Comparison of ENCODE assay signal across 24 mouse cellular contexts in the genomic region with DNA sequence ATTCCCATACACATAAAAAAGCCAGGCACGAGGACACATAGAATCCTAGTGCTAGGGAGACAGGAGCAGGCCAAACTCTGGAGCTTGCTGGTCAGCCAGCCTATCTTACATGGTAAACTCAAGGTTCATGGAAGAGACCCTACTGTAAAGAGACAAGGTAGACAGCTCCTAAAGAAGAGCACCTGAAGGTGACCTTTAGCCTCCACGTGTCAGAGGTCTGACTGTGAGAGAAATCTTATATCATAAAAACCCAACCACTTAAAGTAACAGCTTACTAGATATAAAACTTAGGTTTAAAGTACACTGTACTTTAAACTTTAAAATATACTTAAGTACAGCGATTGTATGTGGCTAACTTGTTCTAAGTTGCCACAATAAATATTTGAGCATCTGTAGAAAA.
"Had no signal": no experiment of that assay in that cellular context is flagged by ENCODE, and none has a peak within 500 bp of the region (broad histone marks: within the 10 kb centered on the region; RNA-seq: fewer than 3 reads in every experiment).

No protein-coding gene starts in this region.

- H3K27me3 ChIP-seq: forebrain, embryonic 15.5 days; heart, embryonic 13.5 days; heart, embryonic 15.5 days; hindbrain, embryonic 13.5 days; hindbrain, embryonic 15.5 days; kidney, embryonic 15.5 days; limb, embryonic 13.5 days; limb, embryonic 15.5 days; liver, embryonic 12.5 days had no signal

- DNase-seq: forebrain, postnatal 0 days; gastrocnemius, postnatal 14 days; gastrocnemius, postnatal 36 days; heart, adult 18-20 months; heart, postnatal 14 days; heart, postnatal 36 days; kidney, adult 11 months; kidney, adult 2 months; kidney, adult 9 months; kidney, postnatal 14 days; kidney, postnatal 36 days; left cerebral cortex, postnatal 4 days had no signal

- H3K9me3 ChIP-seq: forebrain, embryonic 15.5 days; heart, embryonic 13.5 days; heart, embryonic 15.5 days; hindbrain, embryonic 13.5 days; hindbrain, embryonic 15.5 days; kidney, embryonic 15.5 days; limb, embryonic 13.5 days; limb, embryonic 15.5 days; liver, embryonic 12.5 days had no signal

- H3K36me3 ChIP-seq: forebrain, embryonic 15.5 days; heart, embryonic 13.5 days; heart, embryonic 15.5 days; hindbrain, embryonic 13.5 days; hindbrain, embryonic 15.5 days; kidney, embryonic 15.5 days; limb, embryonic 13.5 days; liver, embryonic 12.5 days had no signal

- H3K27ac ChIP-seq: forebrain, embryonic 15.5 days; hindbrain, embryonic 13.5 days; hindbrain, embryonic 15.5 days; hindbrain, postnatal 0 days; kidney, embryonic 15.5 days; kidney, postnatal 0 days; limb, embryonic 13.5 days; limb, embryonic 15.5 days; liver, embryonic 12.5 days; liver, embryonic 14.5 days had no signal

- H3K4me1 ChIP-seq: limb, embryonic 13.5 days had no signal

- H3K9ac ChIP-seq: forebrain, embryonic 15.5 days; forebrain, postnatal 0 days; heart, embryonic 13.5 days; heart, embryonic 15.5 days; hindbrain, embryonic 13.5 days; hindbrain, embryonic 15.5 days; kidney, embryonic 15.5 days; limb, embryonic 13.5 days; limb, embryonic 15.5 days; liver, embryonic 12.5 days; liver, embryonic 14.5 days had no signal

- H3K4me3 ChIP-seq: forebrain, embryonic 15.5 days; heart, embryonic 13.5 days; heart, embryonic 15.5 days; hindbrain, embryonic 13.5 days; hindbrain, embryonic 15.5 days; kidney, embryonic 15.5 days; limb, embryonic 13.5 days; limb, embryonic 15.5 days; liver, embryonic 12.5 days had no signal
